Mouse (Mus musculus) spleen, adult 12 weeks (tissue): ENCODE measurements at regions not wholly inside any gene's neighbourhood (a gene's known extent, or its start where the extent isn't known, plus 50 kb on each side); places are given as distances from the start of the nearest gene placed in this dataset.

Source experiments
- DNase-seq: peaks from one replicate; pipeline ENCODE4 v3.0.0; 2022; ENCODE audit warnings: low spot score

- no peak for DNase-seq
Measured at GRCm38 (mm10) chr7:37388843-37389702, 384.4 kb downstream of the Zfp536 start.

- no peak for DNase-seq
Measured at GRCm38 (mm10) chr7:37389703-37390087, 383.7 kb downstream of the Zfp536 start.

- no peak for DNase-seq
Measured at GRCm38 (mm10) chr7:37390271-37390670, 383.2 kb downstream of the Zfp536 start.

- no peak for DNase-seq
Measured at GRCm38 (mm10) chr7:37392122-37392521, 381.3 kb downstream of the Zfp536 start.

GRCm38 (mm10) chr7:37392604-37393003 lies 380.8 kb downstream of the Zfp536 start:
- DNase-seq: no peak

GRCm38 (mm10) chr7:37393071-37393470 lies 380.4 kb downstream of the Zfp536 start:
- no peak for DNase-seq

- DNase-seq: no peak
Measured at GRCm38 (mm10) chr7:37394965-37395426, 378.4 kb downstream of the Zfp536 start.

GRCm38 (mm10) chr7:37395881-37396513 lies 377.4 kb downstream of the Zfp536 start:
- DNase-seq: no peak

GRCm38 (mm10) chr7:37403483-37403882 lies 370.0 kb downstream of the Zfp536 start:
- no peak for DNase-seq

- DNase-seq: no peak
Measured at GRCm38 (mm10) chr7:37413350-37413749, 360.1 kb downstream of the Zfp536 start.

- no peak for DNase-seq
Measured at GRCm38 (mm10) chr7:37421704-37422103, 351.7 kb downstream of the Zfp536 start.
